Mouse (Mus musculus) thymus, adult 2 months (tissue): ENCODE measurements around the gene Shq1. TPM values are rescaled to one million over a fixed set of nuclear protein-coding genes. Genes with fewer than 3 reads are reported as not detected.

ENCODE experiments used
- DNase-seq: peaks from one replicate; pipeline ENCODE4 v3.0.0; 2021
- H3K27ac ChIP-seq: fragments of 200-500 bp; 2 replicates; pipeline ENCODE4 v1.5.1; 2012; ENCODE audit warnings: low read length, control low read depth; ENCODE audit not compliant: control insufficient read depth, insufficient read depth
- H3K27me3 ChIP-seq: fragments of 200-500 bp; 2 replicates; pipeline ENCODE4 v1.6.1; 2012; ENCODE audit warnings: mild to moderate bottlenecking, low read length, moderate library complexity, mixed read lengths; ENCODE audit not compliant: control insufficient read depth, insufficient read depth
- H3K36me3 ChIP-seq: fragments of 200-500 bp; 2 replicates; pipeline ENCODE4 v1.6.1; 2012; ENCODE audit warnings: mild to moderate bottlenecking, low read length, moderate library complexity; ENCODE audit not compliant: control insufficient read depth, insufficient read depth
- H3K4me1 ChIP-seq: fragments of 200-500 bp; replicated peaks from 2 replicates; pipeline ENCODE4 v1.6.1; 2012; ENCODE audit warnings: low read length; ENCODE audit not compliant: control insufficient read depth, insufficient read depth
- H3K4me3 ChIP-seq: fragments of 200-500 bp; 2 replicates; pipeline ENCODE4 v1.5.1; 2012; ENCODE audit warnings: mild to moderate bottlenecking, low read length, control low read depth, moderate library complexity; ENCODE audit not compliant: control insufficient read depth, insufficient read depth
- CTCF ChIP-seq: fragments of 200-500 bp; IDR thresholded peaks from 2 replicates; pipeline ENCODE4 v1.5.1; 2012; ENCODE audit warnings: mild to moderate bottlenecking, control low read depth, low read length, moderate library complexity, borderline replicate concordance; ENCODE audit not compliant: control insufficient read depth, poor library complexity, insufficient read depth; ENCODE audit errors: extremely low read depth
- POLR2A ChIP-seq: fragments of 200-500 bp; IDR thresholded peaks from 2 replicates; pipeline ENCODE4 v1.6.1; 2012; ENCODE audit warnings: mild to moderate bottlenecking, low read length, control low read depth, moderate library complexity; ENCODE audit not compliant: control insufficient read depth, poor library complexity, insufficient read depth; ENCODE audit errors: extremely low read depth
- WGBS: fragments of 180-500 bp; shearing (Covaris S2); methylation state at CpG from one replicate; pipeline ENCODE4 v1.1.7; 2018; 5-methylcytosine and 5-hydroxymethylcytosine counted together
- polyA plus RNA-seq: library from polyadenylated mRNA; depleted of rRNA; stranded (reverse); fragments of >200 nt; gene quantifications from 2 replicates; pipeline ENCODE4 v1.2.3, GENCODE M21; 2012

The Shq1 gene
- polyA plus RNA-seq, 1 experiment = 5.1 TPM

DNA sequence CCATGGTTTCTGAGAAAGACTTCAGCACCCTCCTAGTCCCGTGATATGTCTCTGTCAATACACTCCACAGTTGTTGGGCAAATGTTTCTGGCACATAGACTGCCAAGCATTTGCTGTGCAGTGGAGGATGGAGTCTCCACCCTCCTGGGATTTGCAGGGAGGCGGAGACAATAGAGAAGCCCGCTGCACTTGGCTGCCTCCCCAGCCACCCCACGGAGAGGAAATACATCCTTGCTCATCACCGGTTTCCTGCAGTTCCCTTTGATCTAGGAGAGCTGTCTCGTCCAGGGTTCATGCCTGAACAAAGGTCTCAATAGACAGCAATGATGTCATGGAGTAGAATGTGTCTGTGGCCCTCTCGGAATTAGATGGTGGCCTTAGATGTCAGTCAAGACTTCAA is 38.5 kb upstream of the Shq1 start:
- no peak for TF ChIP-seq CTCF
- no peak for TF ChIP-seq POLR2A
- Histone ChIP-seq H3K4me1 (no peaks in the 10 kb centered on the region), H3K36me3 (no peaks in the 10 kb centered on the region), H3K4me3 (no peak overlapping the region), H3K27ac (no peak overlapping the region), H3K27me3 (no peaks in the 10 kb centered on the region)
- no peak for DNase-seq
- WGBS = 40% methylated on average over 7 of the region's 7 CpGs

DNA sequence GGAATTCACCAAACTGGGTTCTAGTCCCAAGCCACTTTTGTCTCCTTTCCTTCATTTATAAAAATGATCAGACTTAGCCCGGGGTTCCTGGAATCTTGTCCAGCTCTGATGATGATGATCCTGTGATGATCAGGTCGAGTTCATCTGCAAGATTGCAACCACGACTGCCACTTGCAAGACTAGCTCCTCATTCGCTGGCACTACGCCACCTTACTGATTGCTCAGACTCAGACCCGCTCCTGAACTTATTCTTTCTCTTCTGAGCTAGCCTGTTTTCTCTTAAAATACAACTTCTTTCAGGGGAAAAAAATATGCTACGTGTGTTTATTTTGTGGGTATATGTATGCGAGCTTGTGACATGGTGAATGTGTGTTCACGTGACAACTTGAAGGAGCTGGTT is 38.0 kb upstream of the Shq1 start:
- Histone ChIP-seq H3K36me3 (no peaks in the 10 kb centered on the region), H3K27ac (no peak overlapping the region), H3K4me3 (no peak overlapping the region), H3K27me3 (no peaks in the 10 kb centered on the region; the same call in 1 of the 2 replicates), H3K4me1 (no peaks in the 10 kb centered on the region)
- TF ChIP-seq POLR2A (no peak), CTCF (no peak)
- no peak for DNase-seq
- WGBS = 85% methylated on average over 9 of the region's 9 CpGs

DNA sequence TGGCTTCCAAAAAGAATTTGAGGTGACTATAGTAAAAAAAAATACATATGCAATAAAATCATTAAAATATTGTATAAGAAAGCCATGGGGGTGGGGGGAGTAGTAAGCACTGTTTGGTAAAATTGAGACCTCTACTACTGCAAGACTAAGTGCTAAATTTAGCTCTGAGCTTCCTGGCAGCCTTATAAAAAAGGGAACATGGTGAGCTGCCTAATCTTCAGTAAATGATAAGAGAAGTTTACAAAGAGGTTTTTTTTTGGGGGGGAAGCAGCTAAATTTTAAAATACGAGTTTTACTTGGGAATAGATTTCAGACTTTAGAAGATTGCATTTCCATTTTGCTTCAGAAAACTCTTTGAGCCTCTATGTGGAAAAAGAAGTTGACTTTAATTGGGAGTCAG is 37.3 kb upstream of the Shq1 start:
- Histone ChIP-seq H3K36me3 (no peaks in the 10 kb centered on the region), H3K4me3 (no peak overlapping the region), H3K27ac (no peak overlapping the region), H3K4me1 (no peaks in the 10 kb centered on the region), H3K27me3 (no peaks in the 10 kb centered on the region; the same call in 1 of the 2 replicates)
- 13% methylated on average over 1 of the region's 1 CpGs for WGBS
- TF ChIP-seq CTCF (no peak), POLR2A (no peak)
- no peak for DNase-seq

DNA sequence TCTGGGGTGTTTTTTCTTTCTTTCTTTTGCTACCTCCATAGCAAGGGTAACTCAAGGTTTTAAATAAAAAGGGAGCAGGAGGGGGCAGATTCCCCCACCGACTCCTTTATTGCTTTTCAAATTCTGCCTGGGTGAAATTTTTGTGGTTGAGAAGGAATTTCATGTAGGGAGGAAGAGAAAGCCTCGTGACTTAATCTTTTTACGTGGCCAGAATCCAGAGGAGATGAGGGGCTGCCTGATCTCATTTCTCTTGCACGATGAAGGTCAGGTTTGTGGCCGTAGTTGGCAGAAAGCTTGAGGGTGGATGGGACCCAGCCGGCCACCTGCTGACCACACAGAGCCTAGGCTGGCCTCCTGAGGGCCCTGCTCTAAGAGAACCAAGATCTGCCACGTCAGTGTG is 36.6 kb upstream of the Shq1 start:
- Histone ChIP-seq H3K36me3 (no peaks in the 10 kb centered on the region), H3K27ac (no peak overlapping the region), H3K4me1 (no peaks in the 10 kb centered on the region), H3K27me3 (no peaks in the 10 kb centered on the region; the same call in 1 of the 2 replicates), H3K4me3 (no peak overlapping the region)
- DNase-seq = no peak
- WGBS = 63% methylated on average over 7 of the region's 7 CpGs
- TF ChIP-seq CTCF (no peak), POLR2A (no peak)

DNA sequence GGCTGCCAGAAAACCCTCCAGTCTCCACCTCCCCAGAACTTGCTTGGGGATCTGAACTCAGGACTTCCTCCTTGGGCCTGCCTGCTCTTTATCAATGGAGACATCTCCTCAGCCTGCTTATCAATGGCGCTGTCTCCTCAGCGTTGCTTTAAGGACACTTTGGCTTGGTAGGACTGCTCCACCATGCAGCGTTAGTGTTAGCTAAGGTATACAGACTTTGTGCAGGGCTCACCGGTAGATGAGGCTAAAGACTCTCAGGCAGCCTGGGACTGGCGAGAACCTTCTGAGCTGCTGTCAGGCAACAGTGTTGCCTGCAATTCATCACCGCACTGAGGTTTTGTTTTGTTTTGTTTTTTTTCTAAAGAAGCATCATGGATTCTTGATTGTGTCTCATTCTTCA is 35.9 kb upstream of the Shq1 start:
- Histone ChIP-seq H3K4me3 (no peak overlapping the region), H3K27me3 (no peaks in the 10 kb centered on the region; the same call in 1 of the 2 replicates), H3K36me3 (no peaks in the 10 kb centered on the region), H3K27ac (no peak overlapping the region), H3K4me1 (no peaks in the 10 kb centered on the region)
- WGBS = 86% methylated on average over 6 of the region's 6 CpGs
- DNase-seq = no peak
- TF ChIP-seq POLR2A (no peak), CTCF (no peak)

DNA sequence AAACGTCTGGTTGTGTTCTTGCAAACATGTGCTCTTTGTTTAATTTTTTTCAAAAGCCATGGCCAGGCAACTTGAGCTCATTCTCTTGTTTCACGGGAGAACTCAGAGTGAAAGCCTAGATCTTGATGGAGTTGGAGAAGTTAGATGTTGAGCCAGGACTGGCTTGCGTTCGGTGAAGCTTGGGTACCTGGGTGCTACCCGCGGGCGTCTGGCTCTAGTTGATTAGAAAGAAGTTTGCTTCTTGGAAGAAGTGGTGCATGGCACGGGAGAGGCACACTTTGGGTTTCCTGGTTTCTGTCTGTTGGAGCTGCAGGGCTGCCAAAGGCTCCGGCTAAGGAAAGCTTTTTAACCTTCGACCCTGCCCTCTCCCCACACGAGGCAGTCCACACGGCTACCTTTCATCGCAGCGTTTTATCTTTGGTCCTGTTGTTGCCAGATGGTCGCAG is 34.4 kb upstream of the Shq1 start:
- Histone ChIP-seq H3K4me1 (no peaks in the 10 kb centered on the region), H3K27me3 (no peaks in the 10 kb centered on the region; the same call in 1 of the 2 replicates), H3K4me3 (no peak overlapping the region), H3K36me3 (no peaks in the 10 kb centered on the region), H3K27ac (no peak overlapping the region)
- TF ChIP-seq POLR2A = no peak
- no peak for TF ChIP-seq CTCF
- 11% methylated on average over 15 of the region's 15 CpGs for WGBS
- DNase-seq = no peak
